Mouse (Mus musculus) hindbrain, embryonic 16.5 days (tissue): ENCODE results near the gene Ly9. TPM values are rescaled to one million over a fixed set of nuclear protein-coding genes. Genes with fewer than 3 reads are reported as not detected.

Experiments used
- ATAC-seq: fragments of 200-750 bp; cut with Nextera tagmentation; 2 replicates; pipeline ENCODE4 v1.8.0; 2017; ENCODE audit warnings: moderate TSS enrichment, moderate library complexity
- H3K27ac ChIP-seq: fragments of 300-500 bp; sonication (generic); 2 replicates; pipeline ENCODE4 v1.5.1; 2014; ENCODE audit warnings: low read depth, mild to moderate bottlenecking, control low read depth, low read length, moderate library complexity
- H3K27me3 ChIP-seq: fragments of 300-500 bp; sonication (generic); replicated peaks from 2 replicates; pipeline ENCODE4 v1.6.1; 2014; ENCODE audit warnings: low read length; ENCODE audit not compliant: control insufficient read depth, insufficient read depth
- H3K36me3 ChIP-seq: fragments of 300-500 bp; sonication (generic); 2 replicates; pipeline ENCODE4 v1.6.1; 2014; ENCODE audit warnings: mild to moderate bottlenecking, low read length, moderate library complexity, mixed read lengths; ENCODE audit not compliant: control insufficient read depth, insufficient read depth
- H3K4me1 ChIP-seq: fragments of 300-500 bp; sonication (generic); 2 replicates; pipeline ENCODE4 v1.6.1; 2014; ENCODE audit warnings: low read depth, low read length; ENCODE audit not compliant: control insufficient read depth, insufficient read depth
- H3K4me2 ChIP-seq: fragments of 300-500 bp; sonication (generic); 2 replicates; pipeline ENCODE4 v1.6.1; 2014; ENCODE audit warnings: mild to moderate bottlenecking, low read length, control low read depth, moderate library complexity
- H3K4me3 ChIP-seq: fragments of 300-500 bp; sonication (generic); 2 replicates; pipeline ENCODE4 v1.5.1; 2014; ENCODE audit warnings: mild to moderate bottlenecking, low read length, control low read depth, moderate library complexity
- H3K9ac ChIP-seq: fragments of 300-500 bp; sonication (generic); 2 replicates; pipeline ENCODE4 v1.6.1; 2014; ENCODE audit warnings: low read depth, mild to moderate bottlenecking, control low read depth, low read length, moderate library complexity
- H3K9me3 ChIP-seq: fragments of 300-500 bp; sonication (generic); 2 replicates; pipeline ENCODE4 v1.6.1; 2014; ENCODE audit warnings: mild to moderate bottlenecking, low read length, moderate library complexity; ENCODE audit not compliant: control insufficient read depth
- WGBS: fragments of 180-500 bp; shearing (Covaris S2); extraction: QIAGEN DNeasy Blood & Tissue Kit; methylation state at CpG from one replicate; pipeline ENCODE4 v1.1.7; 2014; 5-methylcytosine and 5-hydroxymethylcytosine counted together
- polyA plus RNA-seq: library from polyadenylated mRNA; unstranded; fragments of >200 nt; fragmentation: Nextera tagmentation; extraction: Ambion mirVana; gene quantifications from 2 replicates; pipeline ENCODE4 v1.2.1, GENCODE M21; 2015

The Ly9 gene
- polyA plus RNA-seq, 1 experiment from 2014 or later, result 0.18 TPM

DNA sequence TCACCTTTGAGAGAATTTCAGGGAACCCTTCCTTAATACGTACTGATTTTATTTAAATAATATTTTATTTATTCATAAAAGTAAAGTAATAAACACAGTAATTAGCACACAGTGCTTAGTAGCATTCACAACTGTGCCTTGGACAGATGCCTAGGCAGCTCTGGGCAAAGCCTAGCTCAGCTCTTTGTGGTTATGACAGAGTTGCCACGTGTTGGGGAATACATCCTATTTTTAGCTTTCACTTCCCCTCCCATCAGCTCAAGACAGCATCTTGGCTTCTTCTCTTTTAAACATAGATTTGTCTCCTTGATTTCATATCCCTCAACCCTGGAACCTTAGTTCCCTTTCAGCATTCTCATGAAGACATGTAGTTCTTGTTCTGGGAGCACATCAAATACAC is 24.2 kb upstream of the Ly9 start:
- Histone ChIP-seq H3K27me3 (no peaks in the 10 kb centered on the region), H3K4me3 (no peak overlapping the region), H3K4me1 (no peaks in the 10 kb centered on the region), H3K27ac (no peak overlapping the region), H3K4me2 (no peak overlapping the region), H3K9me3 (no peaks in the 10 kb centered on the region), H3K9ac (no peak overlapping the region), H3K36me3 (no peaks in the 10 kb centered on the region)
- ATAC-seq, result no peak
- 72% methylated on average over 2 of the region's 2 CpGs for WGBS

DNA sequence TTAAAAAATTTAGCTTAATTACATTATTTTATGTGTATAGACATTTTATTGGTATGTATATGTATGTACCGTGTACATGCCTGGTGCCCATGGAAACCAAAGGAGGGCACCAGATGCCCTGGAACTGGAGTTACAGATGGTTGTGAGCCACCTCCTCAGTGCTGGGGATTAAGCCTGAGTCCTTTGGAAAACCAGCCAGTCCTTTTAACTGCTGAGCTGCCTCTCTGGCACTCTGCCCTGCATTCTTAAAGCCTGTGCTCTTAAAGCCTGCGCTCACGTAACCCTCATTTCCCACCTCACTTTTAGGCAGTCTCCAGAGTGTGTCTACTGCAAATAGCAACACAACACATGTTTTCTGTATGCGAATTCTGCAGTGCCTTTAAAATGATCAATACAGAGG is 23.7 kb upstream of the Ly9 start:
- Histone ChIP-seq H3K4me1 (no peaks in the 10 kb centered on the region), H3K27me3 (no peaks in the 10 kb centered on the region), H3K9ac (no peak overlapping the region), H3K9me3 (no peaks in the 10 kb centered on the region), H3K27ac (no peak overlapping the region), H3K36me3 (no peaks in the 10 kb centered on the region), H3K4me2 (no peak overlapping the region), H3K4me3 (no peak overlapping the region)
- no peak for ATAC-seq
- 72% methylated on average over 4 of the region's 4 CpGs for WGBS

DNA sequence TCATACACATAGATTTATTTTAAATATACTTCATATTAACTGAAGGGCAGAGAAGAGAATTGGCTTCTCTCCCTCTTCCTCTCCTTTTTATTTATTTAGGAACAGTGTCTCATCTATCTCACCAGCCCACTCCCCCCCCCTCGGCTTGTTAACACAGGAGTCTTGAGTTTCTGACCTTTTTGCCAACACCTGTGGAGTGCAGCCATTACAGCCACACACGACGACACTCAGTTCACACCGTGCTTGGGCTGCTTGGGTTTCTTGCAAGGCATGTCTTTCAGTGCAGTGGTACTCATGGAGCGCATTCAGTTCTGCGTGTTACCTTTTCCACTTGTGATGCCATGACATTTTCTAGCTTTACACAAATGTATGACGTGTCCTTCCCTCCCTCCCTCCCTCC is 22.8 kb upstream of the Ly9 start:
- Histone ChIP-seq H3K36me3 (no peaks in the 10 kb centered on the region), H3K4me3 (no peak overlapping the region), H3K27me3 (no peaks in the 10 kb centered on the region), H3K27ac (no peak overlapping the region), H3K9me3 (no peaks in the 10 kb centered on the region), H3K4me1 (no peaks in the 10 kb centered on the region), H3K9ac (no peak overlapping the region), H3K4me2 (no peak overlapping the region)
- WGBS, result 82% methylated on average over 7 of the region's 7 CpGs
- no peak for ATAC-seq

DNA sequence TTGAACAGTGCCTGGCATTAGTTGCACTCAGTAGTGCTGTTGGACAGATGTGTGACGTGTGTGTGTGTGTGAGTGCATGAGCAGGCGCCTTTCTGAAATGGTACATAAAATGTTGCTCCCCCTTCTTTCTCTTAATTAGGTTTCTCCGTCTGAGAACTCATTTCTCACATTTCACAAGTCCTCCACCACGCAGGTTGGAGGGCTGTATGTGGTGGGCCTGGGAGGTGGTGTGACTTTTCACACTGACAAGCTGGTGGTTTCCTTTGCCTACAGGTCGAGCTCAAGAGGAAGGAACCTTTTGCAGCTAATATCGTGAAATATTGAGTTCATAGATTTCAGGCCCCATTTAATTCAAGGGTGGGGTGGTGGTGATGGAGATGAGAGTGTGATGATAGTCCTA is 22.0 kb upstream of the Ly9 start:
- 86% methylated on average over 6 of the region's 6 CpGs for WGBS
- H3K27ac ChIP-seq, result no peak overlapping the region
- H3K4me1 ChIP-seq, result no peaks in the 10 kb centered on the region
- no peaks in the 10 kb centered on the region for H3K27me3 ChIP-seq
- no peak overlapping the region for H3K4me3 ChIP-seq
- no peak overlapping the region for H3K4me2 ChIP-seq
- H3K9me3 ChIP-seq, result no peaks in the 10 kb centered on the region
- no peak overlapping the region for H3K9ac ChIP-seq
- H3K36me3 ChIP-seq, result no peaks in the 10 kb centered on the region
- ATAC-seq, result no peak

DNA sequence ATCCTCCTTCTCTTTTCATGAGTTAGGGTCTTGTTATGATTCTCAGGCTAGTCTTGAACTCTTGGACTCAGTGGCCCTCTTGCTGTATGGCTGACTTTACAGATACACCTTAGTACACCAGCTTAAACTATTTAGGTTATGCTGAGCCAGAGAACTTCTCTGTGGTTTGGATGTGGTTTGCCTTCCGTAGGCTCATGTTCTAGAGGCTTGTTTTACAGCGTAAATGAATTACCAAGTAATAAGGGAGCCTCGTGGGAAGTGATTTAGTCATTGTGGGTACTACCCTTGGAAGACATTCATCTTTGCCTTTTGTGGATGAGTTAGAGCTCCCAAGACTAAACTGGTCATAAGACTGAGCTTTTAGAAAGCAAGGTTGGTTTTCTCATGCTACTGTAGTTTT is 20.6 kb upstream of the Ly9 start:
- WGBS, result 91% methylated on average over 3 of the region's 3 CpGs
- ATAC-seq, result no peak
- Histone ChIP-seq H3K4me2 (no peak overlapping the region), H3K4me3 (no peak overlapping the region), H3K27me3 (no peaks in the 10 kb centered on the region), H3K36me3 (no peaks in the 10 kb centered on the region), H3K9ac (no peak overlapping the region), H3K9me3 (no peaks in the 10 kb centered on the region), H3K27ac (no peak overlapping the region), H3K4me1 (no peaks in the 10 kb centered on the region)

DNA sequence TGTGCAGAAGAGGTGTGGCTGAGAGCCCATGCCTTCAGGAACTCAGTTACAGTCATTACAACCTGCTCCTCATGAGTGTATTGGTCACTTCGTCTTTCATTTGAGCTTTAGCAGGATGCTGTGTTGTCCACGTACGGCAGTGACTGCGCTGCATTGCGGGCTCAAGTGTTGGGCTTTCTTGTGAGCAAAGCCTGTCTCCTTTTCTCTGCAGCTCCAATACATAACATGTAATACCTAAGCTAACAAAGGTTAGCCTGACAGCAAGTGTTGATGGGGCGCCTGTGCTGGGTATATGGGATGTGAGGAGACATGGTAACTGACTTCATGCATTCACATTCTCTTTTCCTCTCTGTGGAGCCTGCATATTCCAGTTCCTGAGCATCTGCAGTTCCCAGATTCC is 12.9 kb upstream of the Ly9 start:
- Histone ChIP-seq H3K27ac (no peak overlapping the region), H3K4me2 (no peak overlapping the region), H3K36me3 (no peaks in the 10 kb centered on the region), H3K9ac (no peak overlapping the region), H3K4me3 (no peak overlapping the region), H3K27me3 (no peaks in the 10 kb centered on the region), H3K4me1 (no peaks in the 10 kb centered on the region), H3K9me3 (no peaks in the 10 kb centered on the region)
- no peak for ATAC-seq
- 87% methylated on average over 6 of the region's 6 CpGs for WGBS

DNA sequence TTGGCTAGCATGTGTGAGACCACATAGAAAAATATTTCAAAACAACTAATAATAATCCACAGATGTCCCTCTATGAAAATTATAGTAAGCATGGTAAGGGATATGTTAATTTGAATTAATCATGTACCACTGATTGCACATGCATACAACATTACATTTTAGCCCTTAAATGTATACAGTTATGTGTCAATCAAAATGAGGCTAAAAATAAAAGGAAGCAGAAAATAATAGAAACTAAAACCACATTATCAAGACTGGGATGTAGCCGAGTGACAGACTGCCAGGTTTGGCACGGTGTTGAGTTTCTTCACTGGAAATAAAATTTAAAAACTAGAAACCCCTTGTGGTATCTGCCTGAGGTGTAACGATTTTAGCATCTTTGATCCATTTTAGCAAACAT is 12.4 kb upstream of the Ly9 start:
- no peaks in the 10 kb centered on the region for H3K4me1 ChIP-seq
- no peak overlapping the region for H3K4me2 ChIP-seq
- H3K9me3 ChIP-seq, result no peaks in the 10 kb centered on the region
- no peaks in the 10 kb centered on the region for H3K36me3 ChIP-seq
- 85% methylated on average over 3 of the region's 3 CpGs for whole genome bisulfite sequencing
- H3K4me3 ChIP-seq, result no peak overlapping the region
- ATAC-seq, result no peak
- no peaks in the 10 kb centered on the region for H3K27me3 ChIP-seq
- no peak overlapping the region for H3K9ac ChIP-seq
- H3K27ac ChIP-seq, result no peak overlapping the region

DNA sequence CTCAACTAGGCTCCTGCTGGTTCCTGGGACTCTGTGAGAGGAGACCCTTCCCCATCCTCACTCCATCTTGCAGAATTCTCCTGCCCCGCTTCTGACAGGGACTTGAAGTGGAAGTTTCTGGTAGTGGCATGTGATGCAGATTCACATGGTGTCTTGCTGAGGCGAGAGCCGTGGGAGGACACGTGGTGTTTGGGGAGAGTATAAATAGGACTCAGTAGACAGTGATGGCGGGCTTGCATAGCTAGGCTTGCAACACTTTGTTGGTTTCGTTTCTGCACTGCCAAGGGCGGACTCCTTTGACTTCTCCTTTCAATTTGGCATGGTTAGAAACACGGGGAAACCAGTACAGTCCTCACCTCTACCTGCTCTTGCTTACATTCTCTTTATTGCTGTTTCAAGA is 11.8 kb upstream of the Ly9 start:
- no peaks in the 10 kb centered on the region for H3K9me3 ChIP-seq
- 87% methylated on average over 8 of the region's 8 CpGs for WGBS

DNA sequence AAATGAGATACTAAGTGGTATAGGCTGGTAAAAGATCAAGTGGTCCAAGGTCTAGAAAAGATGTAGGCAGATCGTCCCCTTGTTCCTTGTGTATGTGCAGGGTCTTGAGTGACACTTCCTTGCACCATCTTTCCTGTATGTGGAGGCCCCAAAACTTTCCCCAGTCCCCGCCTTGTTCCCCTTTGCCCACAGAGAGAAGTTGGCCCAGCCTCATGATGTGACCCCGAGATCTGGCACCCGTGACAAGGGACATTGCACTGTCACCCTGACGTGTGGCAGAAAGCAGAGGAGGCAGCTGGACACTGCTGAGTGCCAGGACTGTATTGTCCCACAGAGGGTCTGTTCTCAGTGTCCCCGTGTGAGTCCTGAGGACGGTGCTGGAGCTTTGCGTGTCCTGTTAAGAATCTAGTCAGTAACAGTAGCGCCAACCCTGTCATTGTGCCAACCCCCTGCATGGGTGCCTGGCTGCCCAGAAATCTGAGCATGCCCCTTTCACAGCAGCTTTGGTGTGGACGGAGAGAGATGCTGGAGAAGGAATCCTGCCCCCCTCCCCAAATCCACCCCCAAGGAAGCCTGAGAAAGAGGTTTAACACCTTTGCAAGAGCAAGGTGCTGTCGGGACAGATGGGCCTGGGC is 9.8 kb upstream of the Ly9 start:
- H3K36me3 ChIP-seq, result no peaks in the 10 kb centered on the region
- no peak overlapping the region for H3K9ac ChIP-seq
- WGBS, result 70% methylated on average over 11 of the region's 11 CpGs
- no peaks in the 10 kb centered on the region for H3K9me3 ChIP-seq
- H3K4me1 ChIP-seq, result no peaks in the 10 kb centered on the region
- no peak overlapping the region for H3K27ac ChIP-seq
- no peak overlapping the region for H3K4me3 ChIP-seq
- H3K27me3 ChIP-seq, result no peaks in the 10 kb centered on the region
- H3K4me2 ChIP-seq, result no peak overlapping the region
- ATAC-seq, result no peak

More for the DNA sequence above, 11.8 kb upstream of the Ly9 start:
- Histone ChIP-seq H3K4me2 (no peak overlapping the region), H3K27me3 (no peaks in the 10 kb centered on the region), H3K36me3 (no peaks in the 10 kb centered on the region), H3K4me1 (no peaks in the 10 kb centered on the region), H3K27ac (no peak overlapping the region), H3K9ac (no peak overlapping the region), H3K4me3 (no peak overlapping the region)
- no peak for ATAC-seq

DNA sequence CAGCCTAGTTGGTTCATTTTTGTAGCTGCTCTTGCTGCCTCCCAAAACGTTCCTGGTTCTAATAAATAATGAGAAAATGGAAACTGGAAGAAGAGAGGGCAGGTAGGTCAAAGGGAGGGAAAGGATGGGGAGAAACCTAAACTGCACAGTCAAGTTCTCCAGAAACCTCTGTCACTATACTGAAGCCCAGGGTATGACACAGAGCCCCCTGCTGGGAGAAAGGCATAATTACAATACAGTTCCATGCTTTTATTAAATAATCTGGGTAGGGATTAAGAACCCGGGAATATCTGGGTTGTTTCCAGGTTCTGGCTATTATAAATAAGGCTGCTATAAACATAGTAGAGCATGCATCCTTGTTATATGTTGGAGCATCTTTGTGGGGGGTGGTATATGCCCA is 6.8 kb upstream of the Ly9 start:
- no peak for ATAC-seq

More for the DNA sequence above, 6.8 kb upstream of the Ly9 start:
- Histone ChIP-seq H3K9me3 (no peaks in the 10 kb centered on the region), H3K9ac (no peak overlapping the region), H3K27me3 (no peaks in the 10 kb centered on the region), H3K27ac (no peak overlapping the region), H3K4me3 (no peak overlapping the region), H3K4me2 (no peak overlapping the region), H3K36me3 (no peaks in the 10 kb centered on the region), H3K4me1 (no peaks in the 10 kb centered on the region)
- 35% methylated on average over 2 of the region's 2 CpGs for WGBS
